Comparison of ENCODE assay signal across 9 mouse cellular contexts in genomic region chr17:13699716-13700115, GRCm38 (mm10).
DNase-seq lines count a peak whose midpoint lies in the region; ATAC-seq and TF ChIP-seq lines count a peak whose summit lies in the region.
"Had no signal": no experiment of that assay in that cellular context is flagged by ENCODE, and none has a peak within 500 bp of the region (broad histone marks: within the 10 kb centered on the region; RNA-seq: fewer than 3 reads in every experiment).

No protein-coding gene starts in this region.

- peak; percentile 2; the same call in 1 of the 2 replicates for ATAC-seq in forebrain, embryonic 16.5 days
- ATAC-seq in intestine, embryonic 15.5 days, result peak; percentile 41
- ATAC-seq in megakaryocyte-erythroid progenitor cell, adult 5-6 weeks (replicated peaks; ENCODE audit: low FRiP score, low TSS enrichment, poor library complexity, severe bottlenecking), result no peak

- H3K36me3 ChIP-seq in forebrain, embryonic 16.5 days (ENCODE audit: control insufficient read depth, insufficient read depth), result no peaks in the 10 kb centered on the region
- no peaks in the 10 kb centered on the region for H3K36me3 ChIP-seq in intestine, embryonic 15.5 days
- H3K36me3 ChIP-seq: midbrain, embryonic 12.5 days had no signal

- H3K4me1 ChIP-seq in cortical plate, adult 2 months (ENCODE audit: control insufficient read depth, insufficient read depth, low read length), result no peaks in the 10 kb centered on the region; the same call in 1 of the 2 replicates
- peaks cover 11% of the 10 kb centered on the region for H3K4me1 ChIP-seq in forebrain, embryonic 16.5 days (replicated peaks; ENCODE audit: control insufficient read depth, insufficient read depth, low read length)
- H3K4me1 ChIP-seq in intestine, embryonic 15.5 days (replicated peaks), result peaks cover 16% of the 10 kb centered on the region

- no peak overlapping the region for H3K4me2 ChIP-seq in forebrain, embryonic 16.5 days (ENCODE audit: low read length)
- H3K4me2 ChIP-seq in intestine, embryonic 15.5 days (replicated peaks), result no peak overlapping the region
- H3K4me2 ChIP-seq: midbrain, embryonic 12.5 days had no signal

- H3K27ac ChIP-seq in cortical plate, adult 2 months (ENCODE audit: insufficient read depth, low read length), result peak overlapping the region; percentile 64
- H3K27ac ChIP-seq in forebrain, embryonic 16.5 days (ENCODE audit: low read length), result peak overlapping the region; percentile 19; the same call in 1 of the 2 replicates
- peak overlapping the region; percentile 76 for H3K27ac ChIP-seq in intestine, embryonic 15.5 days

- H3K27me3 ChIP-seq in forebrain, embryonic 16.5 days (replicated peaks; ENCODE audit: control insufficient read depth, insufficient read depth, low read length), result no peaks in the 10 kb centered on the region
- no peaks in the 10 kb centered on the region for H3K27me3 ChIP-seq in intestine, embryonic 15.5 days (replicated peaks)
- H3K27me3 ChIP-seq: midbrain, embryonic 12.5 days had no signal

- WGBS in forebrain, embryonic 16.5 days, result 65% methylated on average over 7 of the region's 7 CpGs
- 47% methylated on average over 7 of the region's 7 CpGs for WGBS in intestine, embryonic 15.5 days

- no peak overlapping the region for H3K9ac ChIP-seq in forebrain, embryonic 16.5 days (replicated peaks; ENCODE audit: low read depth, low read length)
- H3K9ac ChIP-seq in intestine, embryonic 15.5 days, result no peak overlapping the region
- H3K9ac ChIP-seq: midbrain, embryonic 12.5 days had no signal

- no peak for TF ChIP-seq POLR2A in cortical plate, adult 2 months (IDR thresholded peaks at IDR 0.05; ENCODE audit: extremely low read depth, insufficient read depth, low read length)

- H3K4me3 ChIP-seq in cortical plate, adult 2 months (ENCODE audit: insufficient read depth, low read length), result no peak overlapping the region
- H3K4me3 ChIP-seq in forebrain, embryonic 16.5 days (replicated peaks; ENCODE audit: low read length), result no peak overlapping the region
- H3K4me3 ChIP-seq in intestine, embryonic 15.5 days (replicated peaks), result no peak overlapping the region
- H3K4me3 ChIP-seq: midbrain, embryonic 12.5 days had no signal

- H3K9me3 ChIP-seq in forebrain, embryonic 16.5 days (ENCODE audit: control insufficient read depth, low read length), result no peaks in the 10 kb centered on the region
- H3K9me3 ChIP-seq in intestine, embryonic 15.5 days, result no peaks in the 10 kb centered on the region
- H3K9me3 ChIP-seq: midbrain, embryonic 12.5 days had no signal

- TF ChIP-seq CTCF in cortical plate, adult 2 months (IDR thresholded peaks at IDR 0.05; ENCODE audit: extremely low read depth, insufficient read depth, low read length), result no peak

- peak; percentile 74 to 85 for DNase-seq in lung, adult 18-20 months
- no peak for DNase-seq in ovary, postnatal 36 days (ENCODE audit: low spot score)
- no peak for DNase-seq in left cerebral cortex, adult 8-10 months (ENCODE audit: low spot score in 2 of 2)
- DNase-seq in urinary bladder, postnatal 14 days (ENCODE audit: low spot score), result no peak

Comparison
In these comparisons a context has a peak if more than half of its experiments do, and no peak if none do; other contexts are left out.
1. H3K27ac ChIP-seq: peak in every context shown above with its lines; median percentile 76 in intestine, embryonic 15.5 days; 64 in cortical plate, adult 2 months; 19 in forebrain, embryonic 16.5 days.
2. DNase-seq: peak in lung, adult 18-20 months (2 of 2); none in ovary, postnatal 36 days (single experiment), left cerebral cortex, adult 8-10 months (0 of 2) and urinary bladder, postnatal 14 days (single experiment).